Comparison of ENCODE assay signal across 22 mouse cellular contexts in genomic region chr3:107765979-107766378, GRCm38 (mm10).
"Had no signal": no experiment of that assay in that cellular context is flagged by ENCODE, and none has a peak within 500 bp of the region (broad histone marks: within the 10 kb centered on the region; RNA-seq: fewer than 3 reads in every experiment).

No protein-coding gene starts in this region.

- H3K4me3 ChIP-seq: intestine, embryonic 15.5 days; kidney, embryonic 15.5 days; left cerebral cortex, adult 2 months; liver, embryonic 15.5 days; megakaryocyte, embryonic 14.5 days; neural tube, embryonic 12.5 days; neural tube, embryonic 15.5 days had no signal

- H3K9ac ChIP-seq: intestine, embryonic 15.5 days; kidney, embryonic 15.5 days; liver, embryonic 15.5 days; lung, embryonic 14.5 days; neural tube, embryonic 12.5 days; neural tube, embryonic 15.5 days had no signal

- H3K27me3 ChIP-seq: neural tube, embryonic 12.5 days; neural tube, embryonic 15.5 days had no signal

- H3K4me2 ChIP-seq: intestine, embryonic 15.5 days; kidney, embryonic 15.5 days; liver, embryonic 15.5 days; lung, embryonic 14.5 days; midbrain, embryonic 11.5 days; neural tube, embryonic 12.5 days; neural tube, embryonic 15.5 days had no signal

- H3K36me3 ChIP-seq: intestine, embryonic 15.5 days; kidney, embryonic 15.5 days; liver, embryonic 15.5 days; neural tube, embryonic 12.5 days; neural tube, embryonic 15.5 days had no signal

- H3K9me3 ChIP-seq: intestine, embryonic 15.5 days; kidney, embryonic 15.5 days; liver, embryonic 15.5 days; megakaryocyte, embryonic 14.5 days; neural tube, embryonic 12.5 days; neural tube, embryonic 15.5 days had no signal

- DNase-seq: kidney, adult 8-10 months; kidney, postnatal 10 days; kidney, postnatal 4 days; layer of hippocampus, adult 9-11 months; layer of hippocampus, postnatal 36 days; midbrain, embryonic 14.5 days; right cerebral cortex, adult 18-20 months; right cerebral cortex, postnatal 14 days; right cerebral cortex, postnatal 4 days; thymus, adult 2 months; thymus, postnatal 14 days; thymus, postnatal 4 days had no signal

- H3K27ac ChIP-seq: intestine, embryonic 15.5 days; kidney, embryonic 15.5 days; left cerebral cortex, adult 2 months; liver, embryonic 15.5 days; neural tube, embryonic 12.5 days; neural tube, embryonic 15.5 days; stomach, postnatal 0 days had no signal

- ATAC-seq: intestine, embryonic 15.5 days had no signal

- H3K4me1 ChIP-seq: neural tube, embryonic 12.5 days had no signal
